Mouse (Mus musculus) heart, embryonic 11.5 days (tissue): ENCODE measurements around the gene Gm5426. TPM values are rescaled to one million over a fixed set of nuclear protein-coding genes. Genes with fewer than 3 reads are reported as not detected.

Experiments used
- ATAC-seq: fragments of 200-750 bp; cut with Nextera tagmentation; replicated peaks from 2 replicates; pipeline ENCODE4 v1.8.0; 2017; ENCODE audit warnings: moderate library complexity; ENCODE audit not compliant: insufficient number of reproducible peaks, low FRiP score, low TSS enrichment
- H3K27ac ChIP-seq: fragments of 300-500 bp; sonication (generic); 2 replicates; pipeline ENCODE4 v1.5.1; 2014; ENCODE audit warnings: mild to moderate bottlenecking, low read depth, low read length
- H3K27me3 ChIP-seq: fragments of 300-500 bp; sonication (generic); 2 replicates; pipeline ENCODE4 v1.6.1; 2014; ENCODE audit warnings: mild to moderate bottlenecking, low read length, mixed read lengths; ENCODE audit not compliant: control insufficient read depth, insufficient read depth
- H3K36me3 ChIP-seq: fragments of 300-500 bp; sonication (generic); 2 replicates; pipeline ENCODE4 v1.6.1; 2014; ENCODE audit warnings: mild to moderate bottlenecking, low read length, moderate library complexity, mixed read lengths; ENCODE audit not compliant: control insufficient read depth, insufficient read depth
- H3K4me1 ChIP-seq: fragments of 300-500 bp; sonication (generic); 2 replicates; pipeline ENCODE4 v1.6.1; 2014; ENCODE audit warnings: low read length; ENCODE audit not compliant: control insufficient read depth, insufficient read depth
- H3K4me2 ChIP-seq: fragments of 300-500 bp; sonication (generic); 2 replicates; pipeline ENCODE4 v1.6.1; 2014; ENCODE audit warnings: mild to moderate bottlenecking, moderate library complexity
- H3K4me3 ChIP-seq: fragments of 300-500 bp; sonication (generic); 2 replicates; pipeline ENCODE4 v1.5.1; 2014; ENCODE audit warnings: low read depth, low read length
- H3K9ac ChIP-seq: fragments of 300-500 bp; sonication (generic); 2 replicates; pipeline ENCODE4 v1.6.1; 2014; ENCODE audit warnings: mild to moderate bottlenecking, low read depth, low read length, moderate library complexity
- H3K9me3 ChIP-seq: fragments of 300-500 bp; sonication (generic); replicated peaks from 2 replicates; pipeline ENCODE4 v1.6.1; 2016; ENCODE audit warnings: low read length; ENCODE audit not compliant: control insufficient read depth
- WGBS: fragments of 180-500 bp; shearing (Covaris S2); extraction: QIAGEN DNeasy Blood & Tissue Kit; methylation state at CpG from one replicate; pipeline ENCODE4 v1.1.7; 2014; ENCODE audit not compliant: insufficient replicate concordance; 5-methylcytosine and 5-hydroxymethylcytosine counted together
- microRNA-seq: library from miRNA; unstranded; fragments of <30 nt; microRNA quantifications from one replicate; pipeline ENCODE4, GENCODE M21; 2016; ENCODE audit warnings: borderline number of aligned reads
- polyA plus RNA-seq: library from polyadenylated mRNA; unstranded; fragments of >200 nt; fragmentation: Nextera tagmentation; extraction: Ambion mirVana; gene quantifications from 2 replicates; pipeline ENCODE4 v1.2.1, GENCODE M21; 2014

Gm5426 gene
- polyA plus RNA-seq, 1 experiment from 2014 or later: not detected

DNA sequence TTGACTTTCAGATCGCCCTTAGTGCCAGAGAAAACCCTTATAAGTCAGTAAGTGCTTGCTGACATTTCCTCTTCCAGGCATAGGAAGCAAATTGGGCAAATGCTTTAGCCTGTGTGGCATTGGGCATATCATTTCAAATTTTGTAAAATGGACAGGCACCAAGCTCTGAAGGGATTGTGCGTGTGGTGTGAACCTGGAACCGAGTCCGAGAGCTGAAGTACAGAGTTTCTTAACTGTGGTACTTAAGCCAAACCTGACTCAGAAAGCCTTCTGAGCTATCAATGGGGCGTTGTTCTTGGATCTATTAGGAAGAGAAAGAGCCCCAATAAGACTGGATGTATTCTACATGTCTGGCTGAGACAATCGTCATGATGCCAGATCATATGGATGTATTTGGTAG lies 40.5 kb downstream of the Gm5426 start:
- Histone ChIP-seq H3K9me3 (no peaks in the 10 kb centered on the region), H3K4me2 (no peak overlapping the region), H3K9ac (no peak overlapping the region), H3K27ac (no peak overlapping the region), H3K4me1 (no peaks in the 10 kb centered on the region), H3K27me3 (no peaks in the 10 kb centered on the region), H3K4me3 (no peak overlapping the region), H3K36me3 (no peaks in the 10 kb centered on the region)
- no peak for ATAC-seq
- WGBS: 88% methylated on average over 6 of the region's 6 CpGs

- Histone ChIP-seq H3K27ac (peak overlapping the region; percentile 46), H3K4me2 (no peak overlapping the region), H3K4me3 (no peak overlapping the region), H3K36me3 (no peaks in the 10 kb centered on the region), H3K4me1 (no peaks in the 10 kb centered on the region), H3K27me3 (no peaks in the 10 kb centered on the region), H3K9ac (no peak overlapping the region), H3K9me3 (no peaks in the 10 kb centered on the region)
- 59% methylated on average over 12 of the region's 12 CpGs for WGBS
- ATAC-seq: no peak
Observed at GRCm38 (mm10) chr10:96180554-96181397, 44.4 kb downstream of the Gm5426 start.

DNA sequence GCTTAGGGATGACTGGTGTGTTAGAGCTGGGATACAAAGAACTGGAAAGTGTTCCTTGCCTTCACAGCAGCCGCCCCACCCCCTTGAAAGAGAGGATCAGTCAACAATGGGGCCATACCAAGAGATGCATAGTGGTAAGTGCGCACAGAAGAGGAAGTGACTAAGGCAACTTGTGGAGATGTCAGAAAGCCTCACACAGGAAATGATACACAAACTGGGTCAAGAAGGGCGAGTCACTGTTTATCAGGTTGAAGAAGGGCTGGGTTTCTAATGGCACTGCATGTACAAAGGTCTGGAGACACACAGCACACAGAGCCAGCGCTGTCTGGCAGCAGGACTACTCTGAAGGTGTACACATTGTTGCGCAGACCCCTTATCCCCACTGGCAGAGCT lies 45.0 kb downstream of the Gm5426 start:
- H3K9me3 ChIP-seq: no peaks in the 10 kb centered on the region
- no peaks in the 10 kb centered on the region for H3K27me3 ChIP-seq
- no peaks in the 10 kb centered on the region for H3K4me1 ChIP-seq
- H3K4me2 ChIP-seq: no peak overlapping the region
- ATAC-seq: no peak
- WGBS: 63% methylated on average over 5 of the region's 5 CpGs
- H3K9ac ChIP-seq: no peak overlapping the region
- H3K27ac ChIP-seq: 0 out of 2 replicates have a peak overlapping the region, but pooled peaks have one; percentile 46
- H3K36me3 ChIP-seq: no peaks in the 10 kb centered on the region
- H3K4me3 ChIP-seq: no peak overlapping the region

GRCm38 (mm10) chr10:96181883-96182628 lies 45.7 kb downstream of the Gm5426 start:
- ATAC-seq: no peak
- H3K4me3 ChIP-seq: no peak overlapping the region
- H3K4me1 ChIP-seq: no peaks in the 10 kb centered on the region
- no peak overlapping the region for H3K27ac ChIP-seq
- no peak overlapping the region for H3K9ac ChIP-seq
- no peak overlapping the region for H3K4me2 ChIP-seq
- H3K27me3 ChIP-seq: no peaks in the 10 kb centered on the region
- H3K36me3 ChIP-seq: no peaks in the 10 kb centered on the region
- no peaks in the 10 kb centered on the region for H3K9me3 ChIP-seq
- WGBS: 86% methylated on average over 6 of the region's 6 CpGs

DNA sequence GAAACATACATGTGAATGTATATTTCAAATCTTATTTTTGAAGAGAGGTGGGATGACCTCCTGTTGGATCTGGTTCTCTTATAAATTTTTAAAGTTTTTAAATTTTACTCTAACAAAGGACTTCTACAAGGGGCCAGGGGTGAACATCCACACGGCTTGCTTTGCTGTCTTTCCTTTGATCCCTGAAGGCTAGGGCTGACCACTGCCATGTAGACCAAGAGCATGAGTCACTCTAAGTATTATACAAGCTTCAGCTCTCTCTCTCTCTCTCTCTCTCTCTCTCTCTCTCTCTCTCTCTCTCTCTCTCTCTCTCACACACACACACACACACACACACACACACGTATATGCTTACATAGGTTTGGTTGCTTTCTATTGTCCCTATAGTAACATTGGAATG lies 48.6 kb downstream of the Gm5426 start:
- no peaks in the 10 kb centered on the region for H3K36me3 ChIP-seq
- H3K27me3 ChIP-seq: no peaks in the 10 kb centered on the region
- WGBS: 66% methylated on average over 2 of the region's 2 CpGs
- no peaks in the 10 kb centered on the region for H3K4me1 ChIP-seq
- no peak overlapping the region for H3K9ac ChIP-seq
- no peak overlapping the region for H3K4me3 ChIP-seq
- H3K27ac ChIP-seq: no peak overlapping the region
- no peak for ATAC-seq
- H3K4me2 ChIP-seq: no peak overlapping the region
- H3K9me3 ChIP-seq: no peaks in the 10 kb centered on the region

DNA sequence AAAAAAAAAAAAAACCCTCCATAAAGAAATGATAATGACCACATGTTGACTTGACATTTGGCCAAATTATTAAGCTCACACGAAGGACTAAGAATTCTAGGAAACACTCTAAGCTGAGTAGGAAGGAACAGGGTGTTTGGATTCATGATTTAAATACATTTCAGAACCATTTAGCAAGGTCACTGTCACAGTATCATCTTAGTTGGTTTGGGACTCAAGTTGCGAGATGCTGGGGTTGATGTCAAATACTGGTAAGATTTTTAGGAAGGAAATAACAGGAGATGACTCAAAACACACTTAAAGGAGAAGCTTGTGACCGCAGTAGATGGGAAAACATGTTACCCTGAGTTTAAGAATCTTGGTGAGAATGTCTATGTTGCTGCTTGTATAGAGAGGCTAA lies 49.2 kb downstream of the Gm5426 start:
- no peak overlapping the region for H3K27ac ChIP-seq
- no peak overlapping the region for H3K9ac ChIP-seq
- H3K4me1 ChIP-seq: no peaks in the 10 kb centered on the region
- H3K9me3 ChIP-seq: no peaks in the 10 kb centered on the region
- H3K4me2 ChIP-seq: no peak overlapping the region
- no peak overlapping the region for H3K4me3 ChIP-seq
- 82% methylated on average over 3 of the region's 3 CpGs for WGBS
- ATAC-seq: no peak
- no peaks in the 10 kb centered on the region for H3K27me3 ChIP-seq
- no peaks in the 10 kb centered on the region for H3K36me3 ChIP-seq

Small RNAs within 50 kb of the gene (microRNA-seq; reads per million reads assigned to microRNA genes)
- gene Gm22913: not detected

Other genes starting within 250 kb of the Gm5426 start
- 16.6 and 21.5 TPM in 2 replicates for gene Eea1, start 196.0 kb upstream of the Gm5426 start, polyA plus RNA-seq